Mouse (Mus musculus): ENCODE measurements around the gene Nrip3.

DNA sequence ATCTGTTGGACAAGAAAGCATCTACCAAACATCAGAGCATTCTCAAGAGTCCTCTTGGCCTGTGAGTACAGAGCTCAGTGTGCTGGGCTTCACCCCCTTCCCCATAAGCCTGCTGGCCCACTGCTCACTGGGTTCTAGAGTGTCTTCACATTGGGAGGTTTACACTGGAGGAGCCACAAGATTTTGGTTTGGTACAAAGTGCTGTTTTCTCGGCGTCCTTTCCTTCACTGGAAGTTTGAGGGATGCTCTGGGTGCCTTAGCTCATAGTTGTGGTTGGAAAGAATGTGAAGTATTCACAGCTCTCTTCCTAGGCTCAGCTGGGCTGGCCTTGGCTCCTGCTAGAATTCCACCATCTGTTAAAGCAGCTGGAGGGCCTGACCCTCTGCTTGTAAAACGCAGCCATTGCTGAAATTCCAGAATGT, 72.9 kb downstream of the Nrip3 start:
- no peak for TF ChIP-seq GATA1 (IDR thresholded peaks at IDR 0.05; ENCODE audit: borderline replicate concordance, low read length)
- TF ChIP-seq FLI1 (IDR thresholded peaks at IDR 0.05; ENCODE audit: low read length) = no peak

Data from megakaryocyte, embryonic 14.5 days (primary cell).